Mouse (Mus musculus): Measurements from ENCODE around the gene Tmem183a. TPM values are rescaled to one million over a fixed set of nuclear protein-coding genes. Genes with fewer than 3 reads are reported as not detected.

The Tmem183a gene
- 10 to 100 TPM; 70.5 to 75.0 TPM for total RNA-seq (2021)

DNA sequence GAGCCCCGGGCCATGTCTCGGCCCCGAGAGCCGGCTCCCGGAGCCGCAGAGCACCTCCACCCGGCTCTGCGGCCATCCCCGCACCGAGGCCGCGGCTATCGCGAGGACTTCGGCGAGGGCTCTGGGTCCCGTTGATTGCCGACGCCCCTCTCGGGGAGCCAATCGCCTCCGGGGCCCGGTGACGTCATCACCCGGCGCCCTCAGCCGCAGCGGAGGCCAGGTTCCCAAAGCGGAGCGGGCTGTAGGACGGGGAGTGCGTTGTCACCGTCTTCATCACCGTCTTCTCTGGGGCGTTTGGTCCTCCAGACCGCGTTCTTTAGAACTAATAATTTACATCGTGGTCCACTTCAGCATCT is at the start of gene Tmem183a:
Gene Tmem183a (minus strand): TSS at position 123 of the 356 bp plus-strand sequence.
- DNase-seq: peak; percentile 97 to 98

- DNase-seq: no peak
Measured at GRCm38 (mm10) chr1:134408080-134408479, 46.3 kb upstream of the Tmem183a start.

GRCm38 (mm10) chr1:134406414-134406771 is 44.6 kb upstream of the Tmem183a start:
- DNase-seq: no peak

DNA sequence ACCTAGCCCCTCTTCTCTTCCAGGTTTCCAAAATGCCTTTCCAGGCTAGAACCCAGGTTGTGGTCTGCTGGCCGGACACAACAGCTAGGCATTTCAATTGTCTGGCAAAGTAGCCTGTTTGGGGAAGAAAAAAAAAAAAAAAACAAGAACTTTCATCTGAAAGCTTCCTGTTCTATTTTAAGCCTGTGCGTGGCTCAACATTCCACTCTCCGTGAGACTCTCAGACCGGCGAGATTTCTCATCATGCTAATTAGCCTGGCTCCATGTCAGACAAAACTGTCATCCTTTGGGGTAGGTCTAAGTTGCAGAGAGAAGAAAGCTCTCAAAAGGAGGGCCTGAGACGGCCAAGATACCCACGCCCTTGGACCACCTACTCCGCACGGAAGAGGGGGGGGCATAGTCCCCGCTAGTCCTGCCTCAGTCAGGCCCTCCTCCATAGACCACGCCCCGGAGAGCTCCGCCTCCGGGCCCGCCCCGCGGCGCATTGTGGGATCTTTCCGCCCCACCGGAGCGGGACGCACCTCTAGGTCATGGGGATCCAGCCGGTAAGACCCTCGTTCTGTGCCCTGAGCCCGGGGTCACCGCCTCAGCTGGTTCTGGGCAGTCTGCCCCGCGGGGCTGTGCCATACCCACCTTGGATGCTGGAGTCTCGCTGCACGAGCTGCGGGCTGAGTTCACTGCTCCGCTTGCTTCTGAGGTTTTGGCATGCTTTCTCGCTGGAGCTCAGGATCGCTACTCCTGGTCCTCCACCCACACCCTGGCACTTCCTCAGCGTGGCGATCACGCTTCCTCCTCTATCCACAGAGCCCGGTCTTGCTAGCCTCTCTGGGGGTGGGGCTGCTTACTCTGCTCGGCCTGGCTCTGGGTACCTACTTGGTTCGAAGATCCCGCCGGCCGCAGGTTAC is 44.0 kb upstream of the Tmem183a start, which contains the start of gene Cyb5r1:
Gene Cyb5r1 (plus strand): TSS at position 51 of the 905 bp plus-strand sequence.
- DNase-seq: peak; percentile 48 to 59

DNA sequence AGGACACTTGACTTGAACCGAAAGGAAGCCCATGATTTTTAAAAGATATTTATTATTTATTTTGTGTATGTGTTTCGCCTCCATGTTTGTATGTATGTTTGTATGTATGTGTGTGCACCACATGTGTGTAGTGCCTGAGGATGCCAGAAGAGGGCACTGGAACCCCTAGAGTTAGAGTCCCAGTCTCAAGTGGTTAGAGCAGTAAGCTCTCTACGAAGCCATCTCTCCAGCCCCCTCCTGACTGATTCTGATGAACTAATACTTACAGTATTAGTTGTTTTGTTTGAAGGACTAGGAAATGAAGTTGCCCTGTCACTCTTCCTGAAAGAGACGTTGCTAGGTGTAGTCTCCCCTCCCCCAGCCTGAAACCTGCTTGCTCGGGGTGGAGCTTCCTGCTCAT is 38.0 kb upstream of the Tmem183a start:
- no peak for DNase-seq

- DNase-seq: no peak
Measured at GRCm38 (mm10) chr1:134398210-134398609, 36.4 kb upstream of the Tmem183a start.

DNA sequence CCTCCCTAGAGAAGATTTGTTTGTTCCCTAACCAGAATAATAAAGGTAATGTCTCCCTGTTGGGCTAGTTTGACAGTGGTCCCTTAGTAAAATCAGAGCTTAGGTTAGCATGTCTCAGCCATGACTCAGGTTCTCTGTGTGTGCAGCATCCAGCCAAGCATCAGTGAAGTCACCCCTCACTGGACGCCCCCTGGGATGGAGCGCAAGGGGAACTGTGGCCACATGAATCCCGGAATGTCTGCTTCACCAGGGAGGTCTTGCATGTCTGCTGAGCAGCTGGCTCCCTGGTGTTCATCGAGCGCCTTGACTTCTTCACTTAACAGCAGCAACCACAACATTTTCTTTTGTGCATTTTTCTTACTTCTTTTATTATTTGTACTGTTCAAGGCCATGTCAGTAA is 32.0 kb upstream of the Tmem183a start:
- DNase-seq: no peak

GRCm38 (mm10) chr1:134385666-134386065 is 23.9 kb upstream of the Tmem183a start, which contains the start of gene 4933406M09Rik:
Gene 4933406M09Rik, plus strand, starts transcription at chr1:134385940.
- no peak for DNase-seq

- DNase-seq: no peak
Measured at GRCm38 (mm10) chr1:134385176-134385575, 23.4 kb upstream of the Tmem183a start.

GRCm38 (mm10) chr1:134384581-134384980 is 22.8 kb upstream of the Tmem183a start:
- DNase-seq: no peak

GRCm38 (mm10) chr1:134381795-134382625 is 20.2 kb upstream of the Tmem183a start:
- no peak for DNase-seq

- no peak for DNase-seq
Measured at GRCm38 (mm10) chr1:134381051-134381450, 19.3 kb upstream of the Tmem183a start.

DNA sequence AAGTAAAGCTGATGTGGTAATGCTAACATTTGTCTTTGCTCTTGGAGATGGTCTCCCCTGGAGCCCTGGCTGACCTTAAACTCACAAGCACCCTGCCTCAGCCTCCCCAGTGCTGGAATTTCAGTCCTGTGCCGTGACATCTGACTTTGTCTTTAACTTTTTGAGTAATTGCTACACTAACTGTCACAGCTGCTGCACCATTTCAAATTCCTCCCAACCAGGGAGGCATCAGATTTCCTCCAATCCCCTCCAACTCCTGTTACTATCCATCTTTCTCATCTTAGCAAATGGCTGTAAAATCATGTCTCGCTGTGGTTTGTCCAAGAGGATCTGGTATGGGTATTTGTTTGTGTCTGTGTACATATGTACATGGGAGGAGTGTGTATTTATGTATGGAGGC is 12.3 kb upstream of the Tmem183a start:
- DNase-seq: no peak

DNA sequence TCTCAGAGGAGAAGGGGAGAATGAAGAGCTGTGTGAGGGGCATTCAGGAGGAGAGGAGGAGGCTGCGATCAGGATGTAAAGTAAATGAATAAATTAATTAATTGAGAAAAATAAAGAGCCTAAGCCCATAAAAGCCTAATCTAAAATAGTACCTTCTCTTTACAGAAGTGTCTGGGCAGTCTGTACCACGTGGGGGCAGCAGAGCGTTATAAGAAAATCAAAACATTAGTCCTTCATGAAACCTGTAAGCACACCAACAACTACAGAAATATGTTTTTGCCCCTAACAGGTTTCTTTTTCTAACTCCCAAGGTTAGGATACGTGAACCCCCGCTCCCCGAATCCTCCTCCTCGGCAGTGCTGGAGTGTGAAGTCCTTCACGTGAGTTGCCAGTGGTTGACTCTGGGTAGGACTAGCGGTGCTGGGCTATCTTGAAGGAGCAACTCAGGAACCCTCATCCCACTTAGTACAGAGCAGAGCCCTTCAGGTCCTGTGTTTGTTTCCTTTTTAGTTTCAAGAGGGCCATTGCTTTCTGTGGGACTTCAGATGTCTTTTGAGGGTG is 7.1 kb upstream of the Tmem183a start:
- DNase-seq: peak; percentile 26 to 50

DNA sequence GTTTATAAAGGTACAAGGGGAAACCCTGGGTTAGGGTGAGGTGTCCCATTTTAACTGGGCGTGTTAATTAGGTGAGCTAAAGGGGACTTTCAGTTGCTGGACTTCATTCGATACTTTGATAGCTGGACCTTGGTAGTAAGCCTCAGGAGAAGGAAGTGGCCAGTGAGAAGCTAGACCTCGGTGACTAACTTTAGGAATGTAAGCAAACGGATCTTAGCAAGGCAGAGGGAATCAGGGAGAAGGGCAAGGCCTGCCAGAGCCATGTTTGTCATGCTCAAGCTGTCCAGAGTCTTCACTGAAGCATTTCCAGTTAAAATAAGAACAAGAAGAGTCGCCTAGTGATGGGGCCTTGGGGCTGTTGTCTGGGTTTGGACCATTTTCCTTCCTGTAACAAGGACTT is 3.7 kb upstream of the Tmem183a start:
- DNase-seq: no peak

GRCm38 (mm10) chr1:134363194-134363593 is 1.4 kb upstream of the Tmem183a start:
- DNase-seq: no peak

DNA sequence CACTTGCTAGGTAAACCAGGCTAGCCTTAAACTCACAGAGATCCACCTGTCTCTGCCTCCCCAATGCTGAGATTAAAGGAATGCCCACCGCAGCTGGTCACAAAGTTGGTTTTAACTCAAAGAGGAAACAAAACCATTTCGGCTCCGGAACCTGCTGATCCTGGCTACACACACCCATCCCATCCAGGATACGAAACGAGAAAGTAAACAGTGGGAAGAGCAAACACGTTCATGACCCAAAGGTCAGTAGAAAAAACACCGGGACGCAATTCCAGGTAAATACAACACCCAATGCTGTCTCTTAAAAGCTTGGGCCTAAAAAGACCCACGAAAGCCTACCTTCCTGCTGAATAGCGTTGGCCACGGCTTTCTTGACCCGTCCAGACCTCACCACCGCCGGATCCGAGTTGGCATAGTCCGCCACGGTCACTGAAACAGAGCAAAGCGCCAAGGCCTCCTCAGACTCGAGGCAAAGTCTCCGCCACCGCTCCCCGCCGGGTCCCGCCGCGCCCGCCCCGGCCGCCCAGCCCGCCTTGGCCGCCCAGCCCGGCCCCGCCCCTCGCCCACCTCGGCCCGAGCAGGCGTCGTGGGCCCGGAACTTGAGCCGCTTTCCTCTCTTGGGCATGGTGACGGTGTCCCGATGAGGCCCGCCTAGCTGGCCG is 453 bp downstream of the Tmem183a start:
- no peak for DNase-seq

DNA sequence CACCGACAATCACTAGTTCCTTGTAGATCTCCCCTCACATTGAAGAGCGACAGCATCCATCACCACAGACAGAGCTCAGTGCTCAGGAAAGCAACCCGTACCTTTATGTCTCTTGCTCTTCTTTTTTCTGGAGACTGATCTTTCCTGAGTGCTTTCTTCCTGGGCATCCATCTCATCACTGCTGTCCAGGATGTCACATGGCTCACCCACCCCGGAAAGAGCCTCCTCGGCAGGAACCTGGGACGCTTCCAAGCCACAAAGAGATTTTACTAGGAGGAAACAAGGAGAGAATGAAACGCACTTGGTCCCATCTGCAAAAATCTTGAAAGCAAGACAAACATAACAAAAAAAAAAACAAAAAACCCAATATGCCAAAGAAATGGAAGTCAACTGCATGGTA is 1.1 kb downstream of the Tmem183a start:
- no peak for DNase-seq

DNA sequence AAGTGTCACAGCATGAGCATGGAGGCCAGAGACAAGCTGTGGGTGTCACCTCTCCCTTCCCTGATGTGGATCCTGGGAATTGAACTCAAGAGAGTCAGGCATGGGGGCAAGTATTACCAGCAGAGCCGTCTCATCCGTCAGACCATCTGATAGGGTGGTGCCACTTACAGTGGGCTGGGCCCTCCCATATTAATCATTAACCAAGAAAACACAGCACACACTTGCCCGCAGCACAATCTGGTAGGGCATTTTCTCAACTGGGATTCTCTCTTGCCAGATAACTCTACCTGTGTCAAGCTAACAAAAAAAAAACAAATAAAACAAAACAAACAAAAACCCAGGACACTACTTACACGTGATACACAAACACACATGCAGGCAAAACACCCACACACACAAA is 4.3 kb downstream of the Tmem183a start:
- no peak for DNase-seq

DNA sequence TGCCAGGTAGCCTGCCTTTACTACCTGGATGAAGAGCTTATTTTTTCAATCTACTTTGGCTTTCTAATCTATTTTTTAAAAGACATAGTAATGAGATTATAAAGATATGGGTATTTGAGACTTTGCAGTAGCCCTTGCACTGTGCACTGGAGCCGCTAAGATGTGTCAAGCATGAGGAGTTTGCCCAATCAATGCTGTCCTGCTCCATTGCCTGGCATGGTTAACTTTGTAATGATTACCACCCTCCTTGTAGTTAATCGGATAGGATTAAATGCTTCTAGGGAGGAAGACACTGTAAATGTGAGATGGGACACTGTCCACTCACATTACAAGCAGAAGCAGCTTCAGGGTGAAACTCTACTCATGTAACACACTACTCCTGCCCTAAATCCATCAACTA is 8.5 kb downstream of the Tmem183a start:
- no peak for DNase-seq

DNA sequence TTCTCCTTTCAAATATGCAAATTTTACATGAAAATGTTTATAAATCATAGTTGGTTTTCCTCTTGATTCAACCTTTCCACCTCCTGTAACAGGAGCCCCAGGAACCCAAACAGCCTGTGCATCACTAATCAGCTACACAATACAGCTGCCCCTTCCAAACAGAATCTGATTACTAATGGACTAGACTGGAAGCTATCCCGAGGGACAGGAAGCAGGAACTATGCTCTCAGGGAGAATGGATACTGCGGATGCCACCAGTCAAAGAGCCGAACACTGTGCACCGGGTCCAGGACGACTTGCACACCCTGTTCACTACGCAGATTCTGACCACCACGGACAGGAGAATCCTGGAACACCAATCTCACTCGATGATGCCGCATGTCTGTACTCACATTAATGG is 14.0 kb downstream of the Tmem183a start:
- DNase-seq: no peak

DNA sequence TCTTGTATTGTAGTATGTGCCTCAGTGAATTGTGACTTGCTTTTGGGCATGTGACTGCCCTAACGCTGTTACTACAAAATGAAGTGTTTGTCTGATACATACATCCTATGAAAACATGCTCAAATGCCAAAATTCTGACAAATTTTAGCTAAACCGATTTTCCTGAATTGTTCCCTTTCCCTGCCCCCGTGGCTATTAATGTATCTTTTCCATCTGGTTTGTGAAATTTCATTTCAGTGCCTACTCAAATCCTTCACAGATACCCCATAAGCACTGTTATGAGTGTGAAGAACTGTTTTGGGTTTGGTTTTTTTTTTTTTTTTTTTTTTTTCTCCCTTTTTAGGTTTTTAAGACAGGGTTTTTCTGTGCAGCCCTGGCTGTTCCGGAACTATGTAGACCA is 16.7 kb downstream of the Tmem183a start:
- no peak for DNase-seq

Data from layer of hippocampus, postnatal 36 days (tissue).